In genomic region chr13:63872585-63873282, GRCm38 (mm10) we compare ENCODE assay signal across 33 mouse cellular contexts. TPM values are rescaled to one million over a fixed set of nuclear protein-coding genes. Genes with fewer than 3 reads are reported as not detected.
DNase-seq lines count a peak whose midpoint lies in the region; ATAC-seq lines count a peak whose summit lies in the region.
"Had no signal": no experiment of that assay in that cellular context is flagged by ENCODE, and none has a peak within 500 bp of the region (broad histone marks: within the 10 kb centered on the region; RNA-seq: fewer than 3 reads in every experiment).

No protein-coding gene starts in this region.

- peak; percentile 46 for DNase-seq in 416B (ENCODE audit: low read depth)
- peak; percentile 8 for DNase-seq in MEL-GATA-1-ER (ENCODE audit: extremely low read depth, low read depth)
- DNase-seq in thymus, postnatal 10 days (ENCODE audit: low spot score in 2 of 2) = no peak
- DNase-seq in hindbrain, embryonic 11.5 days (ENCODE audit: low spot score) = no peak
- DNase-seq: adrenal gland, postnatal 14 days; cerebellum, adult 18-20 months; cerebellum, postnatal 25 days; gastrocnemius, adult 2 months; gastrocnemius, postnatal 36 days; heart, adult 18-20 months; kidney, adult 18-20 months; kidney, postnatal 36 days; lung, adult 18-20 months; right cerebral cortex, postnatal 25 days; spleen, adult 18-20 months; thymus, postnatal 36 days had no signal

- 98% methylated on average over 2 of the region's 2 CpGs for WGBS in hindbrain, embryonic 11.5 days

- no peaks in the 10 kb centered on the region for H3K4me1 ChIP-seq in hindbrain, embryonic 11.5 days (replicated peaks; ENCODE audit: control insufficient read depth, insufficient read depth, low read length)
- H3K4me1 ChIP-seq: forebrain, embryonic 10.5 days; forebrain, embryonic 15.5 days; heart, embryonic 12.5 days; hindbrain, embryonic 15.5 days; limb, embryonic 12.5 days; midbrain, embryonic 10.5 days; midbrain, embryonic 15.5 days; neural tube, embryonic 15.5 days had no signal

- no peaks in the 10 kb centered on the region for H3K27me3 ChIP-seq in hindbrain, embryonic 11.5 days (ENCODE audit: control insufficient read depth, insufficient read depth, low read length)
- H3K27me3 ChIP-seq: forebrain, embryonic 15.5 days; heart, embryonic 12.5 days; hindbrain, embryonic 15.5 days; limb, embryonic 12.5 days; midbrain, embryonic 15.5 days; neural tube, embryonic 15.5 days; Patski had no signal

- H3K27ac ChIP-seq in hindbrain, embryonic 11.5 days (ENCODE audit: low read depth, low read length) = no peak overlapping the region
- H3K27ac ChIP-seq: forebrain, embryonic 10.5 days; forebrain, embryonic 15.5 days; gastrocnemius, adult 2 months; hindbrain, embryonic 15.5 days; layer of hippocampus, adult 2 months; left cerebral cortex, adult 2 months; limb, embryonic 12.5 days; macrophage; midbrain, embryonic 10.5 days; midbrain, embryonic 15.5 days; neural tube, embryonic 15.5 days had no signal

- no peak overlapping the region for H3K4me2 ChIP-seq in hindbrain, embryonic 11.5 days (replicated peaks; ENCODE audit: low read depth, low read length)
- H3K4me2 ChIP-seq: forebrain, embryonic 15.5 days; heart, embryonic 12.5 days; hindbrain, embryonic 15.5 days; limb, embryonic 12.5 days; midbrain, embryonic 15.5 days; neural tube, embryonic 15.5 days had no signal

- H3K9me3 ChIP-seq in hindbrain, embryonic 11.5 days (ENCODE audit: control insufficient read depth, low read length) = no peaks in the 10 kb centered on the region
- H3K9me3 ChIP-seq: forebrain, embryonic 10.5 days; forebrain, embryonic 15.5 days; heart, embryonic 12.5 days; hindbrain, embryonic 15.5 days; limb, embryonic 12.5 days; midbrain, embryonic 10.5 days; midbrain, embryonic 15.5 days; neural tube, embryonic 15.5 days had no signal

- H3K4me3 ChIP-seq in hindbrain, embryonic 11.5 days (ENCODE audit: low read depth, low read length) = no peak overlapping the region
- H3K4me3 ChIP-seq: forebrain, embryonic 10.5 days; forebrain, embryonic 15.5 days; gastrocnemius, adult 2 months; heart, embryonic 12.5 days; hindbrain, embryonic 15.5 days; layer of hippocampus, adult 2 months; left cerebral cortex, adult 2 months; limb, embryonic 12.5 days; midbrain, embryonic 10.5 days; midbrain, embryonic 15.5 days; neural tube, embryonic 15.5 days had no signal

- ATAC-seq in erythroid progenitor cell, adult 5-6 weeks (replicated peaks; ENCODE audit: low FRiP score, poor library complexity, severe bottlenecking) = peak; percentile 64
- peak; percentile 59 for ATAC-seq in megakaryocyte progenitor cell, adult 5-6 weeks (replicated peaks; ENCODE audit: poor library complexity)
- no peak for ATAC-seq in frontal cortex, adult (ENCODE audit: low TSS enrichment)
- no peak for ATAC-seq in hindbrain, embryonic 11.5 days (ENCODE audit: low FRiP score)
- ATAC-seq: forebrain, embryonic 15.5 days; inflammation-experienced regulatory T-cells, adult 6 months; lung, postnatal 0 days; midbrain, embryonic 15.5 days; Patski had no signal

- H3K36me3 ChIP-seq in hindbrain, embryonic 11.5 days (ENCODE audit: control insufficient read depth, insufficient read depth, low read length) = no peaks in the 10 kb centered on the region

- no peak overlapping the region for H3K9ac ChIP-seq in hindbrain, embryonic 11.5 days (ENCODE audit: low read depth, low read length)
- H3K9ac ChIP-seq: forebrain, embryonic 15.5 days; heart, embryonic 12.5 days; hindbrain, embryonic 15.5 days; limb, embryonic 12.5 days; midbrain, embryonic 15.5 days; neural tube, embryonic 15.5 days had no signal

RNA-seq across cellular contexts. Expression of gene Ercc6l2, which starts 57.7 kb away (rescaled TPM):
- 24.7 and 41.1 TPM in 2 replicates for total RNA-seq in erythroid progenitor cell, adult 5-6 weeks (2015; ENCODE audit: low replicate concordance)
- 21.6 and 35.9 TPM in 2 replicates for total RNA-seq in erythroid progenitor cell, adult 5-6 weeks (2017; ENCODE audit: low replicate concordance)
- total RNA-seq in megakaryocyte progenitor cell, adult 5-6 weeks (2015) = 45.0 and 50.4 TPM in 2 replicates
- 23.7 and 36.8 TPM in 2 replicates for total RNA-seq in megakaryocyte progenitor cell, adult 5-6 weeks (2017)
- 23.7 and 28.9 TPM in 2 replicates for polyA plus RNA-seq in hindbrain, embryonic 11.5 days (2014; fragmentation: Nextera tagmentation; extraction: Ambion mirVana)

Comparison
In these comparisons a context has a peak if more than half of its experiments do, and no peak if none do; other contexts are left out.
1. DNase-seq: peak in 416B (single experiment) and MEL-GATA-1-ER (single experiment); none in thymus, postnatal 10 days (0 of 2) and hindbrain, embryonic 11.5 days (single experiment).
2. ATAC-seq: peak in erythroid progenitor cell, adult 5-6 weeks (single experiment) and megakaryocyte progenitor cell, adult 5-6 weeks (single experiment); none in frontal cortex, adult (single experiment) and hindbrain, embryonic 11.5 days (single experiment).